Mouse (Mus musculus): Measurements from ENCODE around the gene Trim56.
A peak's percentile ranks its signal among the peaks of the same experiment; 100 is the strongest.
"Not testable (repeated sequence)": the region's sequence is repeated elsewhere in the genome, so short reads cannot be mapped to it uniquely, and the experiment has no call there.

Trim56 gene

DNA sequence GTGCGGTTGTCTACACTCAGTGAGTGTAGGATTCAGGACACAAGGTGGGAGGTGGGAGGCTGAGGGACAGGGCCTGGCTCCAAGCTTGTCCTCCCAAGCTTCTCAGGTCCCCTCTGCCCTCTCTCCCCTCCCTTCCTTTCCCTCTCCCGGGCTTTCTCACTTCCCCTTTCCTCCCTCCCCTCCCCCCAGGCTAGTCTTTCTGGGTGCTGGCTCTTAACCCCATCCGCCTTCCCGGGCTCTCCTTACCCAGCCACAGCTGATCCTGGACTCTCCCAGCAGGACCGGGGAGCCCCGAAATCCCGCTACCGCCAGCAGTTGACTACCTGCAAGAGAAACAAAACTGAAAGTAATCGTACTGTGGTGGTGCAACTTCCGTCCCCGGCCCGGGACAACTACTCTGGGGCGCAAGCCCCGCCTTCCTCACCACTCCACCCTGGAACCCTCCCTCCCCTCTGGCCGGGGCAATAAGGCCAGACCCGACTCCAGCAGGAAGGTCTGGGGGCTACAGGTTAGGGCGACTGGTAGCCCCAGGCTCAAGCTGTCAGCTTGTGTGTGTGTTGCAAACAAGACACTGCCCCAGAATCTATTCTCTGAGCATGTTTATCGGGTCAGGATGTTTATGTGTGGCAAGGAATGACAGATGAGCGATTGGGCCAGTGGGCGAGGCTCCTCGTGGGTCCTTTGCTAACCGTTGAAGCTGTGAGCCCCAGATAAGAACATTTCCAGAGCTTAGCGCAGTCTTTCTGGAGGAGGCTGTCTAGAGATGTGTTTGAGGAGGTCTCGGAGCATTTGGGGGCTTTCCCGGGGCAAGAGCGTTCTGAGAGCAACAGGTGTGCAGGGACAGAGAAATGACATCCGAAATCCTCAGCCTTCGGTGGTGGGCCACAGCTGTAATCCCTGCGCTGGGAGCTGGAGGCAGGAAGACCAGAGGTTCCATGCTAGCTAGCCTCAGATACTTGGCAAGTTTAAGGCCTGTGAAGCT lies at the start of gene Trim56:
Gene Trim56 (minus strand): TSS at position 344 of the 982 bp plus-strand sequence.
- no peak for DNase-seq (ENCODE audit: low spot score in 2 of 2)

DNA sequence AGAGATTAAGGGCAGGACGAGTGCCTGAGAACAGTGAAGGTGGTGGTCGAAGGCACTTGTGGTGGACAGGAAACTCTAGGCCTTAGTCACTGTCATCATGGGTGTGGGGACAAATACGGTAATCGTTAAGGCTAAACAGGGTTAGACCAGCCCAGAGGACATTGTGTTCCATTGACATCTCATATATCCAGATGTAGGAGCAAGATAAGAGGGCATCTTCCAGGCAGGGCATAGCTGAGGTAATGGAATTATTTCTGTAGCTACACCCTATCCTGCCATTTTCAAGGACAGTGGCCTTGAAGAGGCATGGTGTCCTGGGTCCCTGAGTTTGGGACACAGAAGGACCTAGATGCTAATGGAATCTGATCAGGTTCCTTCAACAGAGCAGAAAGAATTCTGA lies 45.8 kb upstream of the Trim56 start:
- no peak for DNase-seq (ENCODE audit: low spot score in 2 of 2)

DNA sequence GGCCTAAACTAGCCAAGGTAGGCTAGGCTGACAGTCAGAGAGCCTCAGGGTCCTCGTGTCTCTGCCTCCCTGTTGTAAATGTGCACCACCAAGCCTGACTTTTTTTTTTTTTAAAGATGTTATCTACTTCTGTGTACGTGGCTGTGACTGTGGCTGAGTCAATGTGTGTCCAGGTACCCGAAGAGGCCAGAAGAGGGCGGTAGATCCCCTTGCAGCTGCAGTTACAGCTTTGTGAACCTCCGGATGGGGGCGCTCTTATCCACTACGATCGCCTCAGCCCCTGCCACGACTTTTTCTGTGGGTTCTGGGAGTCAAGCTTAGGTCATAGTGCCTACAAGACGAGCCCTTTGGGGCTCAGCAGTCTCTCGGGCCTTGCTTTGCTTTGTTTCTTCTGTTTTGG lies 43.5 kb upstream of the Trim56 start:
- DNase-seq (ENCODE audit: low spot score in 2 of 2) = peak in 1 of 2 experiments; percentile 5

DNA sequence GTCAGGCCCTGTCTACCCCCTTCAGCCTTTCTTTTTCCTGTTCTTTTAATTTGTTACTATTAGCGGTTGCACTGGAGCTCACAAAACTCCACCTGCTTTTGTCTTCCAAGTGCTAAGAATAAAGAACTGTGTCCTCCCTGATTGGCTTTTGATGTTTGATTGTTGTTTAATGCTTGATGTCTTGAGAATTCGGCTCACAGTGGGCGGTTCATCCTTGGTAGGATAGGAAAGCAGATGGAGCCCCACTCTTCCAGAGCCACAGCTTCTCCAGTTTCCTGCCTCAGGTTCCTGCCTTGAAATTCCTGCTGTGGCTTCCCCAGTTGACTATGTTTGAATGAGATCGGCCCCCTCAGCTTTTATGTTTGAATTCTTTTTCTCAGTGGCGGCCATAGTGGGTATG lies 37.3 kb upstream of the Trim56 start:
- DNase-seq (ENCODE audit: low spot score in 2 of 2) = no peak

DNA sequence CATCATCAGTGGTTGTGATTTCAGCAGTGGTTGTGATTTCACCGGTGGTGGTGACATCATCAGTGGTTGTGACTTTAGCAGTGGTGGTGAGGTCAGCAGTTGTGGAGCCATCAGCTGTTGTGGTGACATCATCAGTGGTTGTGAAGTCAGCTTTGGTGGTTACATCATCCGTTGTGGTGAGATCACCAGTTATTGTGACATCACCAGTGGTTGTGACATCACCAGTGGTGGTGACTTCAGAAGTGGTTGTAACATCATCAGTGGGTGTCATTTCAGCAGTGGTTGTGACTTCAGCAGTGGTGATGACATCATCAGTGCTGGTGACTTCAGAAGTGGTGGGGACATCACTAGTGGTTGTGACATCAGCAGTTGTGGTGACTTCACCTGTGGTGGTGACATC lies 36.6 kb upstream of the Trim56 start:
- DNase-seq (ENCODE audit: low spot score in 2 of 2) = no peak

DNA sequence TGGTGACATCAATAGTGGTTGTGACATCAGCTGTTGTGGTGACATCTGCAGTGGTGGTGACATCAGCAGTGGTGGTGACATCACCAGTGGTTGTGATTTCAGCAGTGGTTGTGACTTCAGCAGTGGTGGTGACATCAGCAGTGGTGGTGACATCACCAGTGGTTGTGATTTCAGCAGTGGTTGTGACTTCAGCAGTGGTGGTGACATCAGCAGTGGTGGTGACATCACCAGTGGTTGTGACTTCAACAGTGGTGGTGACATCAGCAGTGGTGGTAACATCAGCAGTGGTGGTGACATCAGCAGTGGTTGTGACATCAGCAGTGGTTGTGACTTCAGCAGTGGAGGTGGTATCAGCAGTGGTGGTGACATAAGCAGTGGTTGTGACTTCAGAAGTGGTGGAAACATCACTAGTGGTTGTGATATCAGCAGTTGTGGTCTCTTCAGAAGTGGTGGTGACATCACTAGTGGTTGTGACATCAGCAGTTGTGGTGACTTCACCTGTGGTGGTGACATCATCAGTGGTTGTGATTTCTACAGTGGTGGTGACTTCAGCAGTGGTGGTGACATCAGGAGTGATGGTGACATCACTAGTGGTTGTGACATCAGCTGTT lies 33.4 kb upstream of the Trim56 start, which contains the start of gene Muc3:
Gene Muc3 (minus strand): TSS at position 51 of the 611 bp plus-strand sequence.
- not testable (repeated sequence) for DNase-seq (ENCODE audit: low spot score in 2 of 2)

DNA sequence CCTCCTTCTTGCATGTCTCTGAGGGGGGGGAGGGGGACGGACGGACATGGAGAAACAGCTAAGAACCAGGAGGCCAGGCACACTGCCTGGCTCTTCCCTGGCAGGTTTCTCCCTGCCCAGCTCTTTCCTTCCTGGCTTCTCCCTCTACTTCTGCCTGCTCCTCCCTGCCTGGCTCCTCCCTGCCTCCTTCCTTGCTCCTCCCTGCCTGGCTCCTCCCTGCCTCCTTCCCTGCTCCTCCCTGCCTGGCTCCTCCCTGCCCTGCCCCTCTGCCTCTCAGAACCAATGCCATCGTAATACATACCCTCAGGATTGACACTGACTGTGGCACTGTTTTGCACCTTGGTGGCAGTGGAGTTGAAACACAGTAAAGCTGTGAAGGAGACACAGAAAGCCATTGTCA lies 24.8 kb upstream of the Trim56 start:
- no peak for DNase-seq (ENCODE audit: low spot score in 2 of 2)

DNA sequence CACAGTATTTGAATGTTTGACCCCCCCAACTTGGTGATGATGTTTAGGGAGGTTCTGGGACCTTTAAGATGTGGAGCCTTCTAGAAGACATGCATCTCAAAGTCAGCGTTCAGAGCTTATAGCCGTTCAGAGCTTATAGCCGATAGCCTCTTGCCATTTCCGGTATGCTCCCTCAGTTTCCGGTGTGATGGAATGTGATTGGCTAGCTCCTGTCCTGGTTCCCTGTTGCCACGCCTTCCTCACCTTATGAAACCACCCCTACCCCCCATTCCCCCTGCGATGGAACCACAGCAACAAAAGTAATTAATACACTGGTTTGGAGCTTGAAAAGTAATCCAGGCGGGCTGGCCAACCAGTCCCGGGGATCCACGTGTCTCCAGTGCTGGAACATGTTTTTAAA lies 23.0 kb upstream of the Trim56 start:
- no peak for DNase-seq (ENCODE audit: low spot score in 2 of 2)

DNA sequence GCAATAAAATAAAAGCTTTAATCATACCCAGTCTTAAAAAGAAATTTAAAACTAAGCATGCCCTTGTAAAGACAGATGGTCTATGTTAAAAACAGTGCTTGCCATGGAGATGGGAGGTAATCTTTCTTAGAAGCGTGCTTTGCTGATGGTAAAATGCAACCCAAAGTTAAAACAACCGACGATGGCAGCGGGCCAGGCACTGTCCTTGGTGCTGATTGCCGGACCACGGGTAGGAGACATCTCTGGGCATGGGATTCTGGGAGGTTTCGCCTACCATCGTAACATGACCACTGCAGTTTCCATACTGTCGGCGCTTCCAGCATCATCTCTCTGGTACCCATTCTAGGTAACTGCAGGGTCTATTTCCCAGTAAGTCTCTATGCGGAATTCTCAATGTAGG lies 18.9 kb upstream of the Trim56 start:
- no peak for DNase-seq (ENCODE audit: low spot score in 2 of 2)

DNA sequence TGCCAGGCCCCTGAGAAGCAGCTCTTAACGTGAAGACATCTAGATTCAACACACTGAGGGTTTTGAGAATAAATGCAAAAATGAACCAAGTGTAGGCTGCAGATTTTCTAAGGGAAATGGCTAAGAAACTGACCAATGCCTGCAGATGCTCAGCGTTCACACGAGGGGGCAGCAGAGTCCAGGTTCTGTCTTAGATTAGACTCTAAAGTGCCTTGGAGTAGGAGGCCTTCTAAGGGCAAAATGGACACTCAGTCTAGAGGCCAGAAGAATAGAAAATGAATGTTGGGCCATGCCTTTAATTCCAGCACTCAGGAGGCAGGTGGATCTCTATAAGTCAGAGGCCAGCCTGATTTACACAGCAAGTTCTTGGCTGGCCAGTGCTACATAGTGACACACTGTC lies 15.5 kb upstream of the Trim56 start:
- no peak for DNase-seq (ENCODE audit: low spot score in 2 of 2)

DNA sequence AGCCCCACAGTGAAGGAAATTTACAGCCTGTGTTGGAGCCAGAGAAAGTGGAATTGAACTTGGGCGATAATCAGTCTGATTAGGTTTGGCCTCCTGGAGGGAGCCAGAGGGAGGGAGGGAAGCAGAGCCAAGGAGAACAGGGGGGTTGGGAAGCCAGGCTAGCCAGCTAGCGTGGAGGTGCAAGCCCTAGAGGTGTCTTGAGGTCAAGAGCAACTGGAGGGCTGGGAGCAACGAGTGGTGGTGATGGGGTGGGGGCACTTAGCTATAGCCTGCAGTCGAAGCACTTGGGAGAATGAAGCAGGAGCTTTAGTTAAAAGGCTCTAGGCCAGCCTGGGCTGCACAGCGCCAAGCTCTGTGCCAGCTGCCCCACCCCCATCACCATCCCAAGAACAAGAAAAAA lies 13.3 kb upstream of the Trim56 start:
- DNase-seq (ENCODE audit: low spot score in 2 of 2) = no peak

DNA sequence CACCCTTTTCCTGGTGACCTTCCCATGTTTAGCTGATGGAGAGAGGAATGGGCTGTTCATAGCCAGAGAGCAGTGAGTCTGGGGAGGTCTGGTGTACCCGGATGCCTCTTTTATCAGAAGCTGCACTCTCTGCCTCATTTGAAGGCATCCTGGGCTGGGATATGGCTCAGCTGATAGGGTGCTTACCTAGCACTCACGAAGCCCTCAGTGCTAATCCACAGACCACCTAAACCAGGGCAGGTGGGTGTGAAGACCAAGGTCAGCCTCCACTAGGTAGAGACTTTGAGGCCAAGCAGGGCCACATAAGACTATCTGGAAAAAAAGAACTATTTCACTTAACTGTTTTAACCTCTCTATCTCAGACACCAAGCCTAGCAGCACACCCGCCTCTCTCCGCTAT lies 7.5 kb upstream of the Trim56 start:
- no peak for DNase-seq (ENCODE audit: low spot score in 2 of 2)

DNA sequence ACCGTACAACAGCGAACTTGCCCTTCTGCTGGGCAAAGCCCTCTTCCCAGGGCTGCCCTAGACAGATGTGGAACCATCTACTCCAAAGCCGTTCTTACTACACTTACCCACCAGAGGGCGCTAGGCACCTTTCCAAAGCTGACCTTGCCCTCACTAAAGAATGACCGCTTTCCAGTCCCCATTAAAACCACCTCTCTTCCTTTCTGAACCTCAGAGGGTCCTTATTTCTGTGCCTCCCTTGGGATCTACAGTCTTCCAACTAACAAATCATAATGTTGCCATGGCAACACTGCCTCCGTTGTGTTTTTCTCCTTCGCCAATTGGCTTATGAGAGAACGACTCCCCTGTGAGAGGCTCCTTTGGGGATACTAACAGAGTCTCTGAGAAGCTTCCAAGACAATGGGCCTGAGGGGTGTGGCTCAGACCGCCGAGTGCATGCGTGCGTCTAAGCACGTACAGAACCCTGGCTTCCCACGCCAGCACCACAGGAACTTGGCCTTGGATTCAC lies 6.7 kb upstream of the Trim56 start:
- DNase-seq (ENCODE audit: low spot score in 2 of 2) = peak; percentile 48 to 53

DNA sequence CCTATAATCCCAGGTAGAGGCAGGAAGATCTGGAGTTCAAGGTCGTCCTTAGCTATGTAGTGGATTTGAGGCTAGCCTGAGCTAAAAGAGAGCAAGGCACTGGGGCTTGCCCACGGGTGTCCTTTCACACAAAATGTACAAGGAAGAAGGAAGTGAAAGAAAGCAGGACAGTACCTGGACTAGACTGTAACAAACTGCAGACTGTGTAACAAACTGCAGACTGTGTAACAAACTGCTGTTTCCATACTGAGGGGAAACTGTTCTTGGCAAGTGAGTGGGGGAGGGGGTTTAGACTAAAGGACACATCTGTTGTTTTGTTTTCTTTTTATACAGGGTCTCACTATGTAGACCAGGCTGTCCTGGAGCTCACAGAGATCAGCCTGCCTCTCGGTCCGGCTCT lies 5.3 kb upstream of the Trim56 start:
- DNase-seq (ENCODE audit: low spot score in 2 of 2) = no peak

DNA sequence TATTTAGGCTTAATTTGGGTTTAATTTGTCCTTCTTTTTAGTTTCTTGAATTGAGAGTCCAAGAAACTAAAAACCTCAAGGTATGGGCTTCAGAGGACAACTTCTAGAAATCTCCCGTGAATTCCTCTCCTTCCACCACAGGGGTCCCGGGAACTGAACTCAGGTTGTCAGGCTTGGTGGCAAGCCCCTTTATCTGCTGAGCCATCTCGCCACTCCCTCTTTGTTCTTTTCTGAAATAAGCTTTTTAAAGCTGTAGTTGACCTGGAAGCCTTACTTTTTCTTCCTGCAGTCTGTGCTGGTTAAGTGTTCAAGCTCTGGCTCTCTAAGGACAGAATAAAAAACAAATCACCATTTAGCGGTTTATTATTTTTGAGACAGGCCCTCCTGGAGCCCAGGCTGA lies 2.9 kb upstream of the Trim56 start:
- no peak for DNase-seq (ENCODE audit: low spot score in 2 of 2)

DNA sequence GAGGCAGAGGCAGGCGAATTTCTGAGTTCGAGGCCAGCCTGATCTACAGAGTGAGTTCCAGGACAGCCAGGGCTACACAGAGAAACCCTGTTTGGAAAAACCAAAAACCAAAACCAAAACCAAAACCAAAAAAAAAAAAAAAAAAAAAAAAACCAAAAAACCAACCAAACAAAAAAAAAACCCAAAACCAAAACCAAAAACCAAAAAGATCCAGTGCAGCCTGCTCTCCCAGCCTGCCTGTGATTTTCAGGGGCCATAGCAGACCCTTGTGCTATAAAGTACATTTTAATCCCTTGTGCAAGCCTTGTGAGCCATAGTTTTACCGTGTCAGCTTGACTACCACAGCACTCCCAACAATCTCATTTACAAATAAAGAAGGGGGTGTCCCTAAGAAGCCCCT lies 2.0 kb upstream of the Trim56 start:
- DNase-seq (ENCODE audit: low spot score in 2 of 2) = not testable (repeated sequence)

DNA sequence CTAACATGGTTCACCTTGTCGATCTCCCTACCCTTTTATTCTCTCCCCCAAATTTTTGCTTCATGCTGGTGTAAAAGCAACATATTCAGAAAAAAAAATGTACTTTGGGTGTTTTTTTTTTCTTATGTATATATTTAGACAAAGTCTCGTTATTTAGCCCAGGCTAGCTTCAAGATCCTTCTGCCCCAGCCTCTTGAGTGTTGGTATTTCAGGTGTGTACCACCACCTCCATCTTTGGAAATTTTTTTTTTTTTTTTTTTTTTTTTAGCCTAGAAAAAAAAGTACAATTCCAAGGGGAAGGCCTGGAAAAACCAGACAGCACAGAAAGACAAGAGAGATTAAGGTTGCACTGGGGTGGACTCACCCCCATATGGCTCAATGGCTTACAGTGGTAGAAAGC lies 978 bp upstream of the Trim56 start:
- DNase-seq (ENCODE audit: low spot score in 2 of 2) = no peak

DNA sequence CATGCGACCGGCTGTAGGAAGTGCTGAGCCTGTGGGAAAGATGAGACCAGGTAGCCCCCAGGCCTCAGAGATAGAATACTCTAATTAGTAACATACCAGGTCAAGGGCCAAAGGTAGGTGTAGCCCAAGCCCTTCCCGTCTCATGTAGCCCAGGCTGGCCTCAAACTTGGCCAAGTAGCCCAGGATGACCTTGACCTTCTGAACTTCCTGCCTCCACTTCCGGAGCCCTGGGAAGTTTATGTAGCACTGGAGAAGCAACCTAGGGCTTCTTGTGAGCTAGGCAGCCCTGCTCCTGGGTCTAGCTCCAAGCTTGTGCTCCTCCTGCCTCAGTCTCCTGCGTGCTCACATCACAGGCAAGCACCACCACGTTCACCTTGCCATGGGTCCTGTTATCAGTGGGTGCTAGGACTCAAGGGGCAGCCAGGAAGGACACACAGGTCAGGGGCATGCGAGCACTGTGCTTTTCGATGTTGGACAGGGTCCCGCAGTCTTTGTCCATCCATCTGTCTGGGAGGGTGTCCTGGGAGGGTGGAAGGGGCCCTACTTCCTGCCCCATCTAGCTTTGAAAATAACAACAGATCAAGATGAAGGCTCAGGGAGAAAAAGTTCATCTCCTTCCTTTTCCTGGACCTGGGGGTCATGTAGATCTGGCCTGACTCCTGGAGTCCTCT lies 983 bp downstream of the Trim56 start:
- DNase-seq (ENCODE audit: low spot score in 2 of 2) = no peak

DNA sequence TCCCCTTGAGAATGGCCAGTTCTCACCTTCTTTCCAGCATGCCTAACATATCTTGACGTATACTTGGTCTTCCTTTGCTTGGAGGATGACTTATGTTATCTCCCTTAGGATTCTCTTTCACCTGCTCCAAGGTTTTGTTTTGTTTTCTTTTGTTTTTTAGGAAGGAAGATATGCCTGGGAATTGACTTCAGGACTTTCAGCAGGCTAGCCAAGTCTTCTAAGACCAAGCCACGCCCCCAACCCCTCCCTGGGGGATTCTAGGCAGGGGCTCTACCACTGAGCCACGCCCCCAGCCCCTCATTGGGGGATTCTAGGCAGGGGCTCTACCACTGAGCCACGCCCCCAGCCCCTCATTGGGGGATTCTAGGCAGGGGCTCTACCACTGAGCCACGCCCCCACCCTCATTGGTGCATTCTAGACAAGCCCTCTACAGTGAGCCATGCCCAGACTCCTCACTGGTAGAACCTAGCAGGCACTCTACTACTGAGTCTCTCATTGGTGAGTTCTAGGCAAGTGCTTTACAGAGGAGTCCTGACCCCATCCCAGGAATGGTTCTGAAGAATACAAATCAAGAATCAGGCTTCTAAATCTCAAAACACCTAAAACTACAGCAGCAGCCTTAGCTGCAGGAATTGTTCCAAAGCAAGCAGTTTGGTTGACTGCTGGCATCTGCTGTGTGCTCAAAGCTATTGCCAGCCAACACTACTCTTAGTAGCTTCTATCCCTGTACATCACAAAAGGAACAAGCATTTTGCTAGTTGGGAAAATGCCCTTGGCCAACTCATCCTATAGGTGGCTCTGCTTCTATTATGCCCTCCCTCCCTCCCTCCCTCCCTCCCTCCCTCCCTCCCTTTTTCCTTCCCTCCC lies 4.2 kb downstream of the Trim56 start:
- DNase-seq (ENCODE audit: low spot score in 2 of 2) = no peak

DNA sequence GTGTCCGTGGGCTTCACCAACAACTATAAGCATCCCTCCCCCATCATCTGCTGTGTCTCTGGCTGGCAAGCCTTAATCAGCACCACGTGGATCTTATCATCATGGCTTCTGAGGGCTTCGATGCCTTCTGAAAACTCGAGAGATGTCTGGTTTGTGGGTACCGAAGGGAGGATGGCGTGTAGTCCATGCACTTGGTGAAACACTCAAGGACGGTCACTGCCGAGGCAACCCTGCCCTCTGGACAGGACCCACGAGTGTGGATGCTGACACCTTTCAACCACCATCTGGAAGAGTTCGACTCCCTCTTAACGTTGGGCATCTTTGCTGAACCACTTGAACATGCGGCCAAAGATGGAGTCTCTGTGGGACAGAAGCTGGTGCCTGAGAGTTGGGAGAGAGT lies 5.1 kb downstream of the Trim56 start:
- no peak for DNase-seq (ENCODE audit: low spot score in 2 of 2)

DNA sequence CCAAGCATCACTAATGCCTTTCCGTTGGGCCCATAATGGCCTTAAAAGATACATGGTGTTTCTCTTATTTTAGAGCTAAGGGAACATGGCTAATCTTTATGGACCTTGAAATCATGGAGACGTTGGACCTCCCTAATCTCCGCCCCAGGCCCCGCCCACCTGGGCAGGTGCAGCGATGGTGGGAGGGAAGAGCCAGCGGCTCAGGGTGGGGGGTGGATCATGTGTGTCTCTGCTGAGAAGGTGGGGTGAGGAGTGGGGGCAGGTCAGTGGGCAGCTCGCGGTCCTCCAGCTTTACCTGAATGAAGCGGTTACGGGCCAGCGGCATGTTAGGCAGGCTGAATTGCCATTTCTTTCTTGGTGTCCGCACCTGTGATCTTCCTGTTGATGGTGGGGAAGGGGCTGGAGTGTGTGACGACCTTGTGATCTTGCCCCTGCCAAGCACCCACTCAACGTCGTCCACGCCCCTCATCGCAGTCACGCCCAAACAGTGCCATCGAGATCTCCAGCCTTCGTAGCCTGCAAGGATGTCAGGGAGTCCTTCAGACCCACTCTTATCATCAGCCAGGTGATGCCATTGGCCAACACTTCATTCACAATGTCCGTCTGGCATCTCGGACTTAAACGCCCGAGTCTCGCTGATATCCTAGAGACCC lies 5.9 kb downstream of the Trim56 start:
- no peak for DNase-seq (ENCODE audit: low spot score in 2 of 2)

Measured in frontal cortex, postnatal 25 days (tissue).